Mouse (Mus musculus): ENCODE results near the gene Vmn1r194.
"Not testable (repeated sequence)": the region's sequence is repeated elsewhere in the genome, so short reads cannot be mapped to it uniquely, and the experiment has no call there.

Gene Vmn1r194

DNA sequence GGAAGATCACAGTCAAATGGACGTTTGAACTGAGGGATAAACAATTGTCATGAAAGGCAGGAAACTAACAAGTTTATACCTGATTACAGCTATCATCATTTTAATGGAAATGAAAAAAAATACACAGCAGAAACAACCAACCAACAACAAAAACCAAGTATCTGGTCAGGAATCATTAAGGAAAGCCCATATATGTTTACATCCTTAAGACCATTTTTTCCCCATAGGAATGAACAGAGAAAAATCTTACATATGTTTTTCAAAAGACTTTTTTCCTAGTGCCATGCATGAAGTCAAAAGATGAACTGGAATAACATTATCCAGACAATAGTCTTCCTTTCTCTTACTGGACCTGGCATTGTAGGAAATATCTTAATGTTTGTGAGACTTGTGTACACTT is at the start of gene Vmn1r194:
Gene Vmn1r194 (plus strand): TSS at position 301 of the 400 bp plus-strand sequence.
- no peak for DNase-seq (ENCODE audit: low spot score in 2 of 2)

DNA sequence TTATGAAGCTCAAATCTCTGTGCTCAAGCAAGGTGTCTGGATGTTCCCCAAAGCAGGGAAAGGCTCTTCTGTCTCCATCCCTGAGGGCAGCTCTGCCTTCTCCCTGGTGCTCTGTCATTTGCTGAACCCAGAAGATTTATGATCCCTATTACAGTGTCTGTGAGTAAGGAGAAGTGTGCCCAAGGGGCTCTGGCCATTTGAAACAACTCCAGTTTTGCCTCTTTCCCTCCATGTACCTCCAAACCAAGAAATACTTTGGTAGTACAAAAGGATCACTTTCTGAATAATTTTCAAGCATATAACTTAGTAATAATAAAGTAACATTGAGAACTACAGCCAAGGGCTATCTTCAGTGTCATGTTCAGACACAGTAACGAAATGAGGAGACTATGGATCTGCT is 21.0 kb upstream of the Vmn1r194 start, which contains the start of gene Vmn1r193:
Gene Vmn1r193 (minus strand): TSS at position 101 of the 400 bp plus-strand sequence.
- not testable (repeated sequence) for DNase-seq (ENCODE audit: low spot score in 2 of 2)

DNA sequence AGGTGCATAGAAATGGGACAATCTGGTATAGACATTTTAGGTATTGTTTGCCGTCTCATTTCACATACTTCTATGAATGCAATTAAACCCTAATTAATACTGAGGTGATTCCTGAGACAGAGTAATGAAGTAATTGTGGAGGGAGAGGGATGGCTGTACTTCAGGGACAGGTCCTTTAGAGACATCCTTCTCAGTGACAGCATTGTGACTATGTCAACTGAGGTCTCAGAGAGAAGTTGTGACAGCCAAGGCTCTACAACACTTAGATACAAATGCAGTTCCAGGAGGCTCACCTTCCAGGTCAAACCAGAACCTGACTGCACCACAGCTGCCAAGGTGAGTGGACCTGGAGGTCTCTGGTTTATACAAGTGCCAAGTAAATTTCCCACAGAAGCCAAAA is 26.2 kb downstream of the Vmn1r194 start, which contains the start of gene Vmn1r195:
Gene Vmn1r195 (plus strand): TSS at position 301 of the 400 bp plus-strand sequence.
- not testable (repeated sequence) for DNase-seq (ENCODE audit: low spot score in 2 of 2)

DNA sequence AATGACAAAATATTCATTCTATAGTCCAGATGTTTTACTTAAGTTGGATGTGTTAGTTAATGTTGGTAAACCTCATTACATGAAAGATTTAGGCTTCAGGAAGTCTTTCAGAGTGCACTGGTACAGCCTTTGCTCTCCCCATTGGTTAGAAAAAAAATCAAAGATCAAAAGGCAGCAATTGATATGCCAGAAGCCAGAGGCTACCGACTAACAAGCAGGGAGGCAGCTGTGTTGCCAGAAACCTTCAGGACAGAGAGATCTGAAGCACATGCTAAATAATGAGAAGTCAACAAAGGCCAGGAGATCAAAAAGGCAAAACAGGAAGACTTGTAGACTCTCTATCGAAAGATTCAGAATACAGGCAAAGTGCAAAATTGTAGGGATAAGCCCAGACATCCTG is 27.7 kb downstream of the Vmn1r194 start:
- no peak for DNase-seq (ENCODE audit: low spot score in 2 of 2)

DNA sequence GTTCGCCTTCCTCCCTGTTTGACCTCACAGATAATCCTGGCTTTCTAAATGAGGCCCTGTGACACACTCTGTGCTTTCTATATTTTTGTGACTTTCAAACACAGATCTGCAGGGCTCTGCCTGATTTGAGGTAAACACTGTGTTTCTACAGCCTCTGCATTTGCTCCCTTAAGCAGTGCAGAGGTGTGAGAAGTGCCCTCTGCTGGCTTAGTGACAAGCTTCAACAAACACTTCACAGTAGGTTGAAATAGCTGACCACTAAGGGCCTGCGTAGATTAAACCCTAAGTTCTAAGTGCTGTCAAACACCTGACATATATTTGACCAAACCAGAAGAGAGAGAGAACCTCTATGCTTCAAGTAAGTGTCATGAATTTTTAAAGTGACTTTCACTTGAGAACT is 40.6 kb downstream of the Vmn1r194 start:
- DNase-seq (ENCODE audit: low spot score in 2 of 2) = no peak

DNA sequence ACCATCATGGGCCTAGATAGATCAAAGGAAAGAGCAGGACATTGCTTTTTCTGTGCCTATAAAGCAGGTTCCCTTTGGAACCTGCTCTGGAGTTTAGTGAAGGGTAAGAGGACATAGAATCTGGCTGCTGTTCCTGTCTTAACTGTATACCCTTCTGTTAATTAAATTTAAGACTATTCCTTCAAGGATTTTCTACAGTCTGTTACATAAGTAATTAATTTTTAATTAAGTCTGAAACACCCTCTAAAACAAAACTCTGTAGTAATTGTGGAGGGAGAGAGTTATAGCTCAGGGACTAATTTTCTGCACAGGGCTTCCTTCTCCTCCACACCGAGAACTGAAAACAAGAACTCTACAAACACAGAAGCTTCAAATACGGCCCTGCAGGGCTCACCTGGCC is 45.6 kb downstream of the Vmn1r194 start, which contains the start of gene Vmn1r196:
Gene Vmn1r196 (plus strand): TSS at position 301 of the 400 bp plus-strand sequence.
- DNase-seq (ENCODE audit: low spot score in 2 of 2) = no peak
